In the genomic region with DNA sequence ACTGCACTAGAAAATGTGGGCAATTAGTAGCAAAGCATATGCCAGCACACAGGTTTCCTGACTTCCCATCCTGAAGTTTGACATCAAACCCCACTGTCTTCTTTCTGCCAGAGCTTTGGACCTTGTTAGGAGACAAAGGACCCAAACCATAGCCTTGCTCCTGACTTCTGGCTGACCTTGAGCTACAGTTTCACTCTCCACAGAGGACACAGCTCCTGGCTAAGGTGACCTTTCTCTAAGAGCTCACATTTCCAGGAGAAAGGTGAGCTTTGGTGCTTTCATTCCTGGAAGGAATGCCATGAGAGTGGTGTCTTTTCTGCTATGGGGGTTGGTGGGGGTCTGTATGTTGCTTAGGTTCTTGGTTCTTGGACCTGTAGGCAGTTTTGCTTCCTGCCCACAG, we compare ENCODE assay signal across 26 mouse cellular contexts.
"Had no signal": no experiment of that assay in that cellular context is flagged by ENCODE, and none has a peak within 500 bp of the region (broad histone marks: within the 10 kb centered on the region; RNA-seq: fewer than 3 reads in every experiment).

No protein-coding gene starts in this region.

- H3K27me3 ChIP-seq: heart, embryonic 13.5 days; heart, embryonic 15.5 days; hindbrain, embryonic 12.5 days; limb, embryonic 12.5 days; liver, embryonic 13.5 days; liver, embryonic 15.5 days had no signal

- H3K9ac ChIP-seq: heart, embryonic 13.5 days; heart, embryonic 15.5 days; hindbrain, embryonic 12.5 days; hindbrain, embryonic 14.5 days; limb, embryonic 12.5 days; liver, embryonic 13.5 days; liver, embryonic 15.5 days had no signal

- DNase-seq: gastrocnemius, adult 2 months; gastrocnemius, postnatal 10 days; gastrocnemius, postnatal 25 days; heart, adult 18-20 months; heart, postnatal 4 days; kidney, adult 18-20 months; kidney, adult 9 months; kidney, postnatal 14 days; kidney, postnatal 36 days; liver; liver, embryonic 13.5 days had no signal

- H3K4me2 ChIP-seq: heart, embryonic 11.5 days; heart, embryonic 13.5 days; heart, embryonic 15.5 days; hindbrain, embryonic 12.5 days; hindbrain, embryonic 14.5 days; limb, embryonic 12.5 days; liver, embryonic 11.5 days; liver, embryonic 13.5 days; liver, embryonic 15.5 days had no signal

- H3K36me3 ChIP-seq: heart, embryonic 13.5 days; heart, embryonic 15.5 days; hindbrain, embryonic 10.5 days; hindbrain, embryonic 12.5 days; limb, embryonic 10.5 days; limb, embryonic 12.5 days; liver, embryonic 13.5 days; liver, embryonic 15.5 days had no signal

- H3K4me3 ChIP-seq: gastrocnemius, adult 2 months; heart, embryonic 13.5 days; heart, embryonic 15.5 days; hindbrain, embryonic 10.5 days; hindbrain, embryonic 12.5 days; layer of hippocampus, adult 2 months; left cerebral cortex, adult 2 months; limb, embryonic 10.5 days; limb, embryonic 12.5 days; liver, embryonic 13.5 days; liver, embryonic 15.5 days had no signal

- H3K4me1 ChIP-seq: heart, embryonic 15.5 days; hindbrain, embryonic 12.5 days; limb, embryonic 10.5 days; limb, embryonic 12.5 days; liver, embryonic 13.5 days; liver, embryonic 15.5 days had no signal

- H3K9me3 ChIP-seq: heart, embryonic 13.5 days; heart, embryonic 15.5 days; hindbrain, embryonic 10.5 days; hindbrain, embryonic 12.5 days; limb, embryonic 10.5 days; limb, embryonic 12.5 days; liver, embryonic 13.5 days; liver, embryonic 15.5 days had no signal

- ATAC-seq: hindbrain, embryonic 16.5 days; inflammation-experienced regulatory T-cells, adult 6 months; intestine, embryonic 16.5 days had no signal

- H3K27ac ChIP-seq: gastrocnemius, adult 2 months; heart, embryonic 13.5 days; heart, embryonic 15.5 days; hindbrain, embryonic 10.5 days; hindbrain, embryonic 12.5 days; hindbrain, embryonic 14.5 days; layer of hippocampus, adult 2 months; left cerebral cortex, adult 2 months; limb, embryonic 10.5 days; limb, embryonic 12.5 days; liver, embryonic 13.5 days; liver, embryonic 15.5 days had no signal
